Mouse (Mus musculus) inflammation-experienced regulatory T-cells, adult 6 months (primary cell): ENCODE data around the gene Fbxl2. TPM values are rescaled to one million over a fixed set of nuclear protein-coding genes. Genes with fewer than 3 reads are reported as not detected.
A peak's percentile ranks its signal among the peaks of the same experiment; 100 is the strongest.
"Not testable (repeated sequence)": the region's sequence is repeated elsewhere in the genome, so short reads cannot be mapped to it uniquely, and the experiment has no call there.

Experiments
- ATAC-seq: one replicate; pipeline ENCODE4 v1.8.0; 2017
- polyA plus RNA-seq, 3 experiments: library from polyadenylated mRNA; unstranded; fragments of 100-300 nt; shearing (Covaris generic); gene quantifications; one replicate each; pipeline ENCODE4 v1.2.1; 2017

Gene Fbxl2
- 1 to 10 TPM in 2 of 3 experiments, under 1 TPM in 1; 0.58 to 6.3 (median 1.2) TPM for polyA plus RNA-seq

- ATAC-seq: no peak
Measured at GRCm38 (mm10) chr9:114046028-114046427, at the start of gene Fbxl2. TSS of gene Fbxl2 (minus strand) at chr9:114046191.

- ATAC-seq: no peak
Measured at GRCm38 (mm10) chr9:114094854-114095253, 48.9 kb upstream of the Fbxl2 start.

GRCm38 (mm10) chr9:114092188-114092587 is 46.2 kb upstream of the Fbxl2 start:
- not testable (repeated sequence) for ATAC-seq

- not testable (repeated sequence) for ATAC-seq
Measured at GRCm38 (mm10) chr9:114088885-114089284, 42.9 kb upstream of the Fbxl2 start.

- ATAC-seq: no peak
Measured at GRCm38 (mm10) chr9:114087106-114087815, 41.3 kb upstream of the Fbxl2 start.

- no peak for ATAC-seq
Measured at GRCm38 (mm10) chr9:114086422-114086821, 40.4 kb upstream of the Fbxl2 start.

- ATAC-seq: no peak
Measured at GRCm38 (mm10) chr9:114073681-114074080, 27.7 kb upstream of the Fbxl2 start.

- ATAC-seq: no peak
Measured at GRCm38 (mm10) chr9:114069372-114069771, 23.4 kb upstream of the Fbxl2 start.

- ATAC-seq: no peak
Measured at GRCm38 (mm10) chr9:114068494-114069053, 22.6 kb upstream of the Fbxl2 start.

- ATAC-seq: no peak
Measured at GRCm38 (mm10) chr9:114057090-114057796, 11.3 kb upstream of the Fbxl2 start, which contains the start of gene Susd5. TSS of gene Susd5 (plus strand) at chr9:114057140.

- no peak for ATAC-seq
Measured at GRCm38 (mm10) chr9:114052866-114053265, 6.9 kb upstream of the Fbxl2 start.

- ATAC-seq: no peak
Measured at GRCm38 (mm10) chr9:114052031-114052430, 6.0 kb upstream of the Fbxl2 start.

GRCm38 (mm10) chr9:114050778-114051177 is 4.8 kb upstream of the Fbxl2 start:
- no peak for ATAC-seq

- ATAC-seq: no peak
Measured at GRCm38 (mm10) chr9:114050106-114050505, 4.1 kb upstream of the Fbxl2 start.

GRCm38 (mm10) chr9:114046676-114047075 is 685 bp upstream of the Fbxl2 start:
- no peak for ATAC-seq

GRCm38 (mm10) chr9:114044446-114044845 is 1.5 kb downstream of the Fbxl2 start:
- ATAC-seq: no peak

GRCm38 (mm10) chr9:114042490-114042889 is 3.5 kb downstream of the Fbxl2 start:
- no peak for ATAC-seq

GRCm38 (mm10) chr9:114040945-114041344 is 5.0 kb downstream of the Fbxl2 start:
- no peak for ATAC-seq

GRCm38 (mm10) chr9:114026261-114026934 is 19.6 kb downstream of the Fbxl2 start:
- peak; percentile 88 for ATAC-seq

GRCm38 (mm10) chr9:114025846-114026245 is 20.1 kb downstream of the Fbxl2 start:
- no peak for ATAC-seq

- ATAC-seq: no peak
Measured at GRCm38 (mm10) chr9:114025182-114025581, 20.8 kb downstream of the Fbxl2 start.

GRCm38 (mm10) chr9:114022141-114022540 is 23.9 kb downstream of the Fbxl2 start:
- ATAC-seq: no peak
